Mouse (Mus musculus): Measurements from ENCODE around the gene Lrrc8d. TPM values are rescaled to one million over a fixed set of nuclear protein-coding genes. Genes with fewer than 3 reads are reported as not detected.
A peak's percentile ranks its signal among the peaks of the same experiment; 100 is the strongest.

Gene Lrrc8d
- 15.0 and 16.0 TPM in 2 replicates for polyA plus RNA-seq (2012; rRNA removed)

DNA sequence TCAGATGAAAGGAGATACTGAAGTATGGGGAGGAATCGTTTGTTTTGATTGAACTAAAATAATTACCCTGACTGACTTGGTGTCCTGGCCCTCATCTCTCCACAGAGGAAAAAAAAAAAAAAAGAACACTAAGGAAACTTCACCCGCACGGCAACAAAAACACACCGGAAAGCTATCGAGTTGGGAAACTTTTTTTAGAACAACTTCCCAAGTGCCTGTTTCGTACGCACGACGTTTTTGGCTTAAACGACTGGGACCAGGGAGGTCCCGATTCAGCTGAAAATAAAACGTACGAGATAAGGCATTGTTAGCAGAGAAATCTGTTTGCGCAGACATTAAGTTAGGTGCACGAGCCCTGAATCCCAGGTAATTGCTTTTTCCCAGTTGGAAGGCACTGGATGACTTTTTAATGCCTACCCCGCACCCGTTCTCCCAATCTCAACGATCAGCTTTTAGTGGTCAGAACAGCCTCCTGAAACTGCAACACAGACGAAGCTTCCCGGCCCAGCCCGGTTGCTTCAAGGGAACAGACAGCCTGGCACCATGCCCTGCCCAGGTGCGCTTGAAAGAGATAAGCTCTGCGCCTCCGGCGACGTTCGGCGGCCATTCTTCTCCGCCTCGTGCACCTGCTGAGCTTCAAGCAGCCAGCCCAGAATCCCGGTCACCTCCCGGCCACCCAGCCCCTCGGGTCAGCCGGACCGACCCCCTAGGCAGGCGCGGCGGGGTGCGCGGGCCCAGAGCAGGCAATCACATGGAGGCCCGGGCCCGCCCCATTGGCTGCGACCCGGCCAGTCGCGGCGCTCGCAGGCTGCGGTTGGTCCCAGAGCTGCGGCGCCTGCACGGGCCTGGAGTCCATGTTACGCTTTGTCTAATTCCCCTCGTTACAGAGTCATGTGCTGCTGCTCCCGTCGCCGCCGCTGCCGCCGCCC lies at the start of gene Lrrc8d:
Gene Lrrc8d (plus strand): TSS at position 829 of the 929 bp plus-strand sequence.
- DNase-seq (ENCODE audit: extremely low spot score in 1 of 2, low spot score in 1 of 2), result peak; percentile 74 to 85

DNA sequence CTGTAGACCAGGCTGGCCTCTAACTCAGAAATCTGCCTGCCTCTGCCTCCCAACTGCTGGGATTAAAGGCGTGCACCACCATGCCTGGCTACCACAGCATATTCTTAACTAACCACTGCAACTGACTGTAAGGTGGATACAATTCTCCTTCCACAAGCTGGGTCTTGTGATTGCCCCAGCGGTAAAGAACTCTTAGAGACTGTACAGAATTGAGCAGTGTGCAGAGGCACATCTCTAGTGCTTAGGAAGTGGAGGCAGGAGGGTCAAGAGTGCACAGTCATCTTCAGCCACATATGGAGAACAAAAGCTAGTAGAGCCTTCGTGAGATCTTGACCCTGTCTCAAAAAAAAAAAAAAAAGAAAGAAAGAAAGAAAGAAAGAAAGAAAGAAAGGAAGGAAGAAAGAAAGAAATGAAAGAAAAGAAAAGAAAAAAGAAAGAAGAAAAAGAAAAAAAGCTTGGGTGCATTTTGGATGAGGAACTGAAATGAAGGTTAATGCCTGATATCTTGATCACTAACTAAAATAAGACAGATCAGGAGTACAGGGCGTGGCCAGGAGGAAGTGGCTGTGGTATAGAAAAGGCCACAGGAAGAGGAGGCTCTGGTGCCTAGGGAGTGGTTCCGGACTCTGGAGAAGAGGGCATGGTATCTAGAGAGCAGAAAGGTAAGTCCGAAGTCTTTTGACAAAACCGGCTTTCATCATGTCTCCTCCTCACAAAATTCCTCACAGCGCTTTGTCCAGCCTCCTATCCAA lies 48.9 kb upstream of the Lrrc8d start:
- no peak for DNase-seq (ENCODE audit: extremely low spot score in 1 of 2, low spot score in 1 of 2)

DNA sequence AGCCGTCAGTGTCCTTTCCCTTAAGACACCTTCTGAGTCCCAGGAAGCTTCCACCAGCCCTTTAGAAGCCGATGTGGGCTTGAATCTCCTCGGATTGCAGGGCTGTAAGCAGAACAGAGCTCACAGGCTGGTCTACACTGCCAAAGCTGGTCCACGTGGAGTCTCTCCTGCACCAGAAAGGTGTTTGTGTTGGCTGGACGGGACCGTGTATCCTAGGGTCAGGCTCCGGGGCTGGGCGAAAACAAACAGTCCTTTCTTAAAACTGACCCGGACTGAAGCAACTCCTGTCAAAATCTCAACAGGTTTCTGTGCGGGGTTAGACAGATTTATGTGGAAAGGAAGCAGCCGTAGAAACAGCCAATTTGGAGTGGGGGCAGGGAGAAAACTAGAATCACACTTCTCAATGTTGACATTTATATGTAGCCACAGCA lies 48.2 kb upstream of the Lrrc8d start:
- no peak for DNase-seq (ENCODE audit: extremely low spot score in 1 of 2, low spot score in 1 of 2)

GRCm38 (mm10) chr5:105654237-105655063 lies 45.3 kb upstream of the Lrrc8d start:
- peak; percentile 58 to 92 for DNase-seq (ENCODE audit: extremely low spot score in 1 of 2, low spot score in 1 of 2)

- DNase-seq (ENCODE audit: extremely low spot score in 1 of 2, low spot score in 1 of 2), result no peak
Measured at GRCm38 (mm10) chr5:105655100-105655734, 44.6 kb upstream of the Lrrc8d start.

DNA sequence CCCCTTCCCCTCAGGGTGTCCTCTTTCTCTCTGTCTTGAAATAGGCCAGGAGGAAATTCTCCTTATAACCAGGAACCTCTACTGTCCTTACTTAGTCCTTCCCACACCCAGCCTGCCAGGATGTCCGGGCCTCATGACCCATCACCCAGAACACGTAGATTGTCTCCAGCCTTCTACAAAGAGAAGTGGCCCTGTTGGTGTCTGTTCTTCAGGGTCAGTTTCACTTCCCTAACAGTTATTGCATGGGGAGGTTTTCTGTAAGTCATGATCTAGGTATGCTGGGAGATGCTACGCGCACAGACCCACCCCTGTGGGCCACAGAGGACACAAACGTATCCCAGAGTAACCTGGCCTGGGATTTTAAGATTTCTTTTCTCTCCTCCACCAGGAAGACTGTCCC lies 37.9 kb upstream of the Lrrc8d start:
- DNase-seq (ENCODE audit: extremely low spot score in 1 of 2, low spot score in 1 of 2), result no peak

DNA sequence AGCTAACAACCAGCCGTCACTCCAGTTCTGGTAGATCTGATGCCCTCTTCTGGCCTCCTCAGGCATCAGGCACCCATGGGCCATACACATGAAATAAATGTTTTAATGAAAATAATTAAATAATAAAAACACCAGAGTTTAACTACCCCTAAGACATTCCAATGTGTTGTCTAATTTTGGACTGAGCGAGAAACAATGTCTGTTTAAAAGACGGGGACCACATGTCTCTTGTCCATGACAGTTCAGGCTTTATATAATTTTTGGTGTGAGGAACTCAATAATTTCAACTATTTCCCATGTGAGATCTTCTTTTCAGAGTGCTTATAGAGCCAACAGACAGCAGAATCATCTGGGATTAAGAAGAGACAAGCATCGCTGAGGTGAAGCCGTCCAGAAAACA lies 32.8 kb upstream of the Lrrc8d start:
- no peak for DNase-seq (ENCODE audit: extremely low spot score in 1 of 2, low spot score in 1 of 2)

GRCm38 (mm10) chr5:105667411-105667810 lies 32.4 kb upstream of the Lrrc8d start:
- no peak for DNase-seq (ENCODE audit: extremely low spot score in 1 of 2, low spot score in 1 of 2)

- DNase-seq (ENCODE audit: extremely low spot score in 1 of 2, low spot score in 1 of 2), result no peak
Measured at GRCm38 (mm10) chr5:105669086-105669485, 30.7 kb upstream of the Lrrc8d start.

- no peak for DNase-seq (ENCODE audit: extremely low spot score in 1 of 2, low spot score in 1 of 2)
Measured at GRCm38 (mm10) chr5:105669508-105670353, 30.0 kb upstream of the Lrrc8d start.

DNA sequence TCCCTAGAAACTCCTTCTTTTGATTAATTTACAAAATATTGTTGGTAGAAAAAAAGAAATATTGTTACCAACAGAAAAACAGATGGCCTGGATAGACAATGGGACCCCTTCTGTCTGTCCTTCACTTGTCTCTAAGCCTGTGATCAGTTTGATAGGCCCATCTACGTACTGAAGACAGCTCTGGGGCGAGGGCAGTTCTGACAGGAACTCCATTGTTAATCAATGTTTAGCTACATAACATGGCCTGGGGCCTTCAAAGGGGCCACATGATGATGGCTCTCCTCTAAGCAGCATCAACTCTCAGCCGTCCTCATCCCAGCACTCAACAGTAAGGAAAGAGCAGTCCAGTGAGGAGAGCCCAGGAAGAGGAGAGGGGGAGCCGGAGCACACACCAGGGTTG lies 27.4 kb upstream of the Lrrc8d start:
- DNase-seq (ENCODE audit: extremely low spot score in 1 of 2, low spot score in 1 of 2), result no peak

GRCm38 (mm10) chr5:105675511-105675910 lies 24.3 kb upstream of the Lrrc8d start:
- no peak for DNase-seq (ENCODE audit: extremely low spot score in 1 of 2, low spot score in 1 of 2)

GRCm38 (mm10) chr5:105677071-105677470 lies 22.7 kb upstream of the Lrrc8d start:
- no peak for DNase-seq (ENCODE audit: extremely low spot score in 1 of 2, low spot score in 1 of 2)

GRCm38 (mm10) chr5:105678243-105678642 lies 21.5 kb upstream of the Lrrc8d start:
- no peak for DNase-seq (ENCODE audit: extremely low spot score in 1 of 2, low spot score in 1 of 2)

- no peak for DNase-seq (ENCODE audit: extremely low spot score in 1 of 2, low spot score in 1 of 2)
Measured at GRCm38 (mm10) chr5:105679261-105679660, 20.5 kb upstream of the Lrrc8d start.

DNA sequence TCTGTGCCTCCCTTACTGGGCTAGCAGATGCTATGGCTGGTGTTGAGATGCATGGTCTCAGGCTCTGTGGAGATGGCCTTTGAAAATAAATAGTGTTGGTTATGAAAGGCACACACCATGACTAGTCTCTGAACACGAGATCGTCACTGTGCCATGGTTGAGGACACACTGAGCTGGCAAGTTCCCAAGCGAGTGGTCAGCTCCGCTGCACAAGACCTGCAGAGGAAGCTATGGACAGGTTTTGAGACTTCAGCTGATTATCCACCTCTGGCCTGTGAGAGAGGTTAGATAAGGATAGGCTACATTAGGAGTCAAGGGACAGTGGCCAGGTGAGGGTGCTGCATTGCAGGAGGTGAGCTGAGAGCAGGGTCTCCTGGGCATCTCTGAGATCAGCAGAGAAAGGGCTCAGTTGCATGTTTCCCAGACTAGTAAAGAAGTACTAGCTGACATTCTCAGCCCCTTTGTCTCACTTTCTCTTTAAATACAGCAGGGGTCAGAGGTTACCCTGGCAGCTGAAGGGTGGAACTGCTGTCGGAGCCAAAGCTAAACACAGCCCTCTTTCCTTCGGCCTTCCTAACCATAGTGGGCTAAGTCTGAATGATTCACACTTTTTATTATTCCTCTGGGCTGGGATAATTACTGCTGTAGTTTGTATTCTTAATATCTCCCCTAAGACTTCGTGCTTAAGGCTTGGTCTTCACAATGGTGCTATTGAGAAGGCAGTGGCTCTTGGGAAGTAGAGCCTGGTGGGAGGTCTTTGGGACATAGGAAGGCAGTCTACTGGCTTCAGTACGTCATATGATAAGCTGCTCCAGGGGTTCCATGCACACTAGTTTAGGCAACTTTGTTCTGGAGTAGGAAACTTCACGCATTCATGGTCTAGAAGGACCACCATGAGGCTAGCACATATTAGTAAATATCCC lies 19.6 kb upstream of the Lrrc8d start:
- no peak for DNase-seq (ENCODE audit: extremely low spot score in 1 of 2, low spot score in 1 of 2)

DNA sequence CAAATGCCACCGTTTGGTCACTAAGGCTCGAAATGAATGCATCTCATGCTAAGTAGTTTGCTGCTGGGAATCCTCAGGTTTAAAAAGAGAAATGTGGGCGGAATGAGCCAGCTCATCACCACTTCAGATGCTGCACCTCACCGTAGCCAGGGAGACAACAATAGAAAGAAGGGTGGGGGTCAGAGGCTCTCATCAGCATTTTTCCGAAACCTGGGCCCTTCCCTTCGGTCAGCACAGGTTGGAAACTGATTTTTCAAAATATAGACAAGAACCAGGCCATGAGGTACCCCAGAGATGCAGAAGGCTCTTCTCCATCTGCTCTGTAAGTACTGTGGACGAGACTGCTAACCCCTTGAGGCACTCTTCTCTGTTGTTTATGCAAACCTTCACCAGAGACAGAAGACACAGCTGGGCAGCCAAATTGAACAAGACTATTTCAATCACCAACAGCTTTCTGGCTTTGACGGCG lies 17.6 kb upstream of the Lrrc8d start:
- peak in 1 of 2 experiments; percentile 68 for DNase-seq (ENCODE audit: extremely low spot score in 1 of 2, low spot score in 1 of 2)

DNA sequence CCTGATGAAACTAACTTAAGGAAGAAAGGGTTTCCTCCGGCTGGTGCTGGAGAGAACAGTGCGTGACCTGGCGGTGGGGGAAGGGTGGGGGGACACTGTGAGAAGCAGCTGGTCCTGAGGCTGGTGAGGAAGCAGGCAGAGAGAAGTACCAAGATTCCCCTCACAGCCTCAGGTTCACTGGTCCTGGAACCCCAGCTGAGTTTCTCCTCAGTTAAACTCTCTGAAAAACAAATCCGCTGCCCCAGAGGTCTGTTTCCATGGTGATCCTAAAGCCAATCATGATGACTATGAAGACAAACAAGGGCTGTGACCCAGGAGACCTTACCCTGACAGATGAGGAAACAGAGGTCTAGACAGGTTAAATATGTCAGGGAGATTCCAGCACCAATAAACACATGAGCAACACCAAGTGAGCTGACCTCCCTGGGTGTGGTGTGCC lies 15.8 kb upstream of the Lrrc8d start:
- no peak for DNase-seq (ENCODE audit: extremely low spot score in 1 of 2, low spot score in 1 of 2)

Measured in frontal cortex, adult 2 months (tissue).